In the genomic region with DNA sequence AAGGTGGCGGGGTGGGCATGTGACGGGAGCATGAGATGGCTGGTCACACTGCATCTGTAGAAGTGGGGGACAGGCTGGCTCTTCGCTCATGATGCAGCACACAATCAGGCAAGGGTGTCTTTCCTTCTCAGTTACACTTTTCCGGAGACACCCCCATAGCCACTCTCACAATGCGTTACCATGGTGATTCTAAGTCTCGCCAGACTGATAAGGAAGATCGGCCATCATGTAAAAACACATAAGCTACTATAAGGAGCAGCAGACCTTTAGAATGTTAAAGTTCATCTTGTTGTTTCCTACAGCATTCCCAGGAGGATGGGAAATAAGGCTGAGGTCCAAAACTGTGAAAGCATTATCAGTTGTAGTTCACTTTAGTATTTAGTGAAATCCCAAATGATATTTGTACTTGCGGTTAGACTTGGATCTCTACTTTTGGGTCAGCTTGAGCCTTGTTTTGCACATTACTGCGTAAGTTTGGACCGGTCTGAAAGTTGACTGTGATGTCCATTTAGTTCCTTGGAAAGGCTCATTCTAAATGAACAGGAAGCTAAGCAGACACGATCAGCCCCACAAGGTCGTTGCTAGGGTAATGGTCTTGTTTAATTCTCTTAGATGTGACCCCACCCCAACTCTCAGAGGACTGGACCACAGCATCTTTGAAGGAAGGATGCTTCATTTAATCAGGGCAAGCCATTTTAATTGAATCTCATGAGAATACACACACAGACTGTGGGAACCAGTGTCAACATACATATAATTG, we compare ENCODE assay signal across 31 mouse cellular contexts. TPM values are rescaled to one million over a fixed set of nuclear protein-coding genes. Genes with fewer than 3 reads are reported as not detected.
DNase-seq lines count a peak whose midpoint lies in the region; ATAC-seq lines count a peak whose summit lies in the region.
"Had no signal": no experiment of that assay in that cellular context is flagged by ENCODE, and none has a peak within 500 bp of the region (broad histone marks: within the 10 kb centered on the region; RNA-seq: fewer than 3 reads in every experiment).

No protein-coding gene starts in this region.

- no peaks in the 10 kb centered on the region for H3K36me3 ChIP-seq in heart, embryonic 11.5 days (ENCODE audit: control insufficient read depth, insufficient read depth, low read length)
- no peaks in the 10 kb centered on the region for H3K36me3 ChIP-seq in heart, embryonic 14.5 days (ENCODE audit: control insufficient read depth, insufficient read depth, low read length)
- H3K36me3 ChIP-seq: forebrain, embryonic 10.5 days; intestine, embryonic 15.5 days; limb, embryonic 13.5 days; lung, embryonic 15.5 days had no signal

- peak; percentile 95 for DNase-seq in heart, adult 11 months
- peak; percentile 32 to 59 for DNase-seq in right cerebral cortex, postnatal 10 days (ENCODE audit: low spot score in 2 of 2)
- no peak for DNase-seq in right cerebral cortex, adult 18-20 months
- DNase-seq in lung, postnatal 4 days, result no peak
- no peak for DNase-seq in layer of hippocampus, postnatal 25 days (ENCODE audit: extremely low spot score in 1 of 2, low spot score in 1 of 2)
- DNase-seq: adrenal gland, postnatal 10 days; cerebellum, adult 11 months; cerebellum, postnatal 10 days; embryo, embryonic 11 days; kidney, postnatal 4 days; right cerebral cortex, postnatal 4 days; thymus, adult 2 months had no signal

- no peak overlapping the region for H3K27ac ChIP-seq in heart, embryonic 11.5 days (ENCODE audit: low read depth, low read length)
- H3K27ac ChIP-seq in heart, embryonic 14.5 days (replicated peaks in 1 of 2; ENCODE audit: control insufficient read depth in 1 of 2, insufficient read depth in 1 of 2, low read depth in 2 of 2, low read length in 2 of 2), result no peak overlapping the region
- H3K27ac ChIP-seq: forebrain, embryonic 10.5 days; hindbrain, embryonic 14.5 days; intestine, embryonic 15.5 days; limb, embryonic 13.5 days; liver, embryonic 14.5 days; lung, embryonic 15.5 days had no signal

- H3K4me1 ChIP-seq in heart, embryonic 11.5 days (ENCODE audit: control insufficient read depth, insufficient read depth, low read length), result no peaks in the 10 kb centered on the region
- H3K4me1 ChIP-seq in heart, embryonic 14.5 days (ENCODE audit: control insufficient read depth in 2 of 2, insufficient read depth in 2 of 2, low read length in 2 of 2), result peaks cover 0 to 6% of the 10 kb centered on the region in 2 experiments; a peak in 2 of 4 replicates

- no peak for ATAC-seq in heart, embryonic 11.5 days (replicated peaks; ENCODE audit: insufficient number of reproducible peaks, low FRiP score, low TSS enrichment)
- 0 out of 2 replicates have a peak, but pooled peaks have one; percentile 38 for ATAC-seq in heart, embryonic 14.5 days (ENCODE audit: insufficient number of reproducible peaks, insufficient read depth, low FRiP score, low read depth)
- ATAC-seq: activated CD4-positive, CD25-positive, alpha-beta regulatory T cell, adult 4 months; intestine, embryonic 15.5 days had no signal

- no peak overlapping the region for H3K9ac ChIP-seq in heart, embryonic 11.5 days (ENCODE audit: low read depth, low read length)
- no peak overlapping the region for H3K9ac ChIP-seq in heart, embryonic 14.5 days (ENCODE audit: low read length)
- H3K9ac ChIP-seq: hindbrain, embryonic 14.5 days; intestine, embryonic 15.5 days; limb, embryonic 13.5 days; liver, embryonic 14.5 days; lung, embryonic 15.5 days had no signal

- H3K4me2 ChIP-seq in heart, embryonic 11.5 days, result no peak overlapping the region
- no peak overlapping the region for H3K4me2 ChIP-seq in heart, embryonic 14.5 days (ENCODE audit: low read length)
- H3K4me2 ChIP-seq: hindbrain, embryonic 14.5 days; intestine, embryonic 15.5 days; limb, embryonic 13.5 days; lung, embryonic 15.5 days; midbrain, embryonic 11.5 days had no signal

- no peak overlapping the region for H3K4me3 ChIP-seq in heart, embryonic 11.5 days (ENCODE audit: low read depth, low read length)
- no peak overlapping the region for H3K4me3 ChIP-seq in heart, embryonic 14.5 days (ENCODE audit: control insufficient read depth in 1 of 2, insufficient read depth in 1 of 2, low read depth in 1 of 2, low read length in 2 of 2)
- H3K4me3 ChIP-seq: forebrain, embryonic 10.5 days; intestine, embryonic 15.5 days; limb, embryonic 13.5 days; lung, embryonic 15.5 days had no signal

- H3K9me3 ChIP-seq in heart, embryonic 11.5 days (replicated peaks; ENCODE audit: control insufficient read depth, low read length), result no peaks in the 10 kb centered on the region
- H3K9me3 ChIP-seq in heart, embryonic 14.5 days (ENCODE audit: control insufficient read depth, low read length), result no peaks in the 10 kb centered on the region
- H3K9me3 ChIP-seq: forebrain, embryonic 10.5 days; intestine, embryonic 15.5 days; limb, embryonic 13.5 days; lung, embryonic 15.5 days had no signal

- no peaks in the 10 kb centered on the region for H3K27me3 ChIP-seq in heart, embryonic 11.5 days (ENCODE audit: control insufficient read depth, insufficient read depth, low read length)
- H3K27me3 ChIP-seq in heart, embryonic 14.5 days (ENCODE audit: control insufficient read depth, insufficient read depth, low read length), result no peaks in the 10 kb centered on the region
- H3K27me3 ChIP-seq: intestine, embryonic 15.5 days; limb, embryonic 13.5 days; lung, embryonic 15.5 days had no signal

- 71% methylated on average over 12 of the region's 12 CpGs for WGBS in heart, embryonic 11.5 days (ENCODE audit: insufficient replicate concordance)
- 72% methylated on average over 12 of the region's 12 CpGs for WGBS in heart, embryonic 14.5 days

RNA-seq across cellular contexts. Expression of a gene that starts 13.2 kb away (rescaled TPM):
- 18.2 and 21.8 TPM in 2 replicates for polyA plus RNA-seq in heart, embryonic 11.5 days (2014; fragmentation: Nextera tagmentation; extraction: Ambion mirVana)
- 77.0 and 85.0 TPM in 2 replicates for polyA plus RNA-seq in heart, embryonic 14.5 days (2014; fragmentation: Nextera tagmentation; extraction: Ambion mirVana)
- total RNA-seq in layer of hippocampus, postnatal 25 days (2021), result 1,000 to 10,000 TPM; 1,421 to 1,512 TPM
- polyA plus RNA-seq: activated CD4-positive, CD25-positive, alpha-beta regulatory T cell, adult 4 months; C2C12 had no signal

RNA-seq across cellular contexts. Expression of a gene that starts 43.8 kb away (rescaled TPM):
- polyA plus RNA-seq in heart, embryonic 11.5 days (2014; fragmentation: Nextera tagmentation; extraction: Ambion mirVana), result not detected in 2 replicates
- not detected in 2 replicates for polyA plus RNA-seq in heart, embryonic 14.5 days (2014; fragmentation: Nextera tagmentation; extraction: Ambion mirVana)
- total RNA-seq in layer of hippocampus, postnatal 25 days (2021), result under 1 TPM; 0.07 TPM
- total RNA-seq: adrenal gland, postnatal 10 days; gastrocnemius, postnatal 4 days; layer of hippocampus, postnatal 10 days had no signal
- polyA plus RNA-seq: activated CD4-positive, CD25-positive, alpha-beta regulatory T cell, adult 4 months; brain, embryonic 14.5 days; C2C12; forebrain, embryonic 10.5 days; hindbrain, embryonic 14.5 days; intestine, embryonic 15.5 days; kidney, embryonic 14.5 days; liver, embryonic 14.5 days; midbrain, embryonic 11.5 days; stomach, embryonic 16.5 days; thymus, adult 2 months; urinary bladder, adult 2 months had no signal

RNA-seq across cellular contexts. Expression of a gene that starts 49.3 kb away (rescaled TPM):
- polyA plus RNA-seq in heart, embryonic 11.5 days (2014; fragmentation: Nextera tagmentation; extraction: Ambion mirVana), result not detected in 2 replicates
- polyA plus RNA-seq in heart, embryonic 14.5 days (2014; fragmentation: Nextera tagmentation; extraction: Ambion mirVana), result 0.49 TPM in 1 of 2 replicates, not detected in the other
- total RNA-seq in layer of hippocampus, postnatal 25 days (2021), result under 1 TPM in 1 of 2 experiments, not detected in 1; 0.76 TPM
- total RNA-seq: adrenal gland, postnatal 10 days; gastrocnemius, postnatal 4 days; layer of hippocampus, postnatal 10 days; left cerebral cortex, postnatal 10 days had no signal
- polyA plus RNA-seq: activated CD4-positive, CD25-positive, alpha-beta regulatory T cell, adult 4 months; brain, embryonic 14.5 days; C2C12; frontal cortex, adult 2 months; hindbrain, embryonic 14.5 days; intestine, embryonic 15.5 days; kidney, embryonic 14.5 days; limb, embryonic 13.5 days; liver, embryonic 14.5 days; thymus, adult 2 months; urinary bladder, adult 2 months had no signal

Comparison
In these comparisons a context has a peak if more than half of its experiments do, and no peak if none do; other contexts are left out.
1. DNase-seq: peak in heart, adult 11 months (single experiment) and right cerebral cortex, postnatal 10 days (2 of 2); none in right cerebral cortex, adult 18-20 months (single experiment), lung, postnatal 4 days (0 of 2) and layer of hippocampus, postnatal 25 days (0 of 2).